Mouse (Mus musculus): ENCODE data around the gene Cpne1.
A peak's percentile ranks its signal among the peaks of the same experiment; 100 is the strongest.

The Cpne1 gene

DNA sequence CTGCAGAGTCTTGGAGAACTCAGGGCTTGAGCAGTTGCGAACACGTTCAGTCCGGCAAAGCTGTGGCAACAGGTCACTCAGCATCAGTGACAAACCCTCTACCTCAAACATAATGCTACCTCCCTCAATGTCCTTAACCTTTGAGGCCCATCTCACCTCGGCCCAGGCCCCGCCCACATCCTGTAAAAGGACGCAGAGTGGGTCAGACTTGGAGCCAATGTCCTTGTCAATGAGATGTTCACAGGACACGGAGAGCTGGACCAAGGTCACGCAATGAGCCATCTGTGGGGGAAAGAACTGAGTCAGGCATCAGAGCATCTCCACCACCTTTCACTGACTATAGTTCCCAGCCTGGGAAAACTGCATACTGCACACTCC is 32.6 kb downstream of the Cpne1 start:
- no peak for DNase-seq

DNA sequence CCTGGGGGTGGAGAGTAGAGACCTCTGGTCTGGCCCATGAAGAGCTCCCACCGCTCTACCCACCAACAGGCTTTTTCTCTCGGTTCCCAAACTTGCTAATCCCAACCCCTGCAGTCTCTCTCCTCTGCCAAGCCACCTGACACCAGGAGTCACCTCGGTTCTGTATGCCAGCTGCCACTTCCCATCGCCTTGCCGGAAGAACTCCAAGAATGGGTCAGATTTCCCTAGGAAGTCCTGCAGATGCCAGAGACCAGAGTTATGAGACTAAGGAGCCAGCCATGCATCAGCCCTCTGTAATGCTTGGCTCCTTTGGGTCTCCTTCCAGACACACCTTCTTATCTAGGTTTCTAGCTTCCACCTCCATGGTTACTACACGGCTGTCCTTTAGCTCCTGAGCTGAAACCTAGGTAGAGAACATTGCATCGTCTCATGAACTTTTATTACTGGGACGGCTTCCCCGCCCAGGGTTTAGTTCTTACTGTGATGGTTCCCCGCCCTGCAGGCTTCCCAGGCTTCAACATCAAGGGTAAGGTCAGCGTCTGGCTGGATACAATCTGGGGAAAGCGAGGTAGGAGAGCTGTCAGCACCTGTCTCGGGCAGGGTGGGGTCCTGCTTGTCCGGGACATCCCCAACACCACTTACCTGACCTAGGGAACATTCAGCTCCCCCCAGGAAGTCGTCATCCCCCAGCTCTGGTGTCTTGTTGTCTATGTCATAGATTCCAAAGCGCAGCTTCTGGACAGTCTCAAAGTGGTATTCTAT is 33.2 kb downstream of the Cpne1 start:
- no peak for DNase-seq

DNA sequence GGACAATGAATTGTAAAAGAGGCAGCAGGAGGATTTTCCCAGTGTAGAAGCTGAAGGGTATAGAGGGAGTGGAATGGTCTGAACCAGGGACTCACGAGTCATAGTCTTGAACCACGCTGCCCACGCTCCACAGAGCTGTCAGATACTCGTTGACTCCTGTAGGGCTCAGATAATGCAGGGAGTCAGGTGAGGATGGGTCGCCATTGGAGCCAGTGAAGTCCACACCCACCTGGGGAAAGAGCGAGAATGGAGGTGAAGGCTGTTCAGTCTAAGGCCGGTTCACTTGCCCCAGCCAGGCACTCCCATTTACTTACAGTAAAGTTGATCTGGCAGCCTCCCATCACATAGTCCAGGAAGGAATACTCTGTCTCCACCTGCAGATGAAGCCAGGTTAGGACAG is 34.3 kb downstream of the Cpne1 start:
- no peak for DNase-seq

DNA sequence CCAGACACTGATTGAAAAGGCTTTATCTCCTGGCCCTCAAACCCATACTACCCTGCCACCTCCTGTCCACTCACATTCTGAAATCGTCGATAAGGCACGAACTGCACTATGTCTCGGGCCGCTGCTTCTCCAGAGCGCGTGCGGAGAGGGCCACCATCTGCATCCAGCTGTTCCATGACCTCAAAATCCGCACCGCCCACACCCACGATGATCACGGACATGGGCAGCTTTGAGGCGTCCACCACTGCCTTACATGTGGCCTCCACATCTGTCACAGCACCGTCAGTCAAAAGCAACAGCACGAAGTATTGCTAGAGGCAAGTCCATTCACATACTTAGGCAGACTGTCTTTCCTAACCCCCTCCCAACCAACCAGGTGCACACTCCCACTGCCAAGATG is 38.0 kb downstream of the Cpne1 start:
- no peak for DNase-seq

DNA sequence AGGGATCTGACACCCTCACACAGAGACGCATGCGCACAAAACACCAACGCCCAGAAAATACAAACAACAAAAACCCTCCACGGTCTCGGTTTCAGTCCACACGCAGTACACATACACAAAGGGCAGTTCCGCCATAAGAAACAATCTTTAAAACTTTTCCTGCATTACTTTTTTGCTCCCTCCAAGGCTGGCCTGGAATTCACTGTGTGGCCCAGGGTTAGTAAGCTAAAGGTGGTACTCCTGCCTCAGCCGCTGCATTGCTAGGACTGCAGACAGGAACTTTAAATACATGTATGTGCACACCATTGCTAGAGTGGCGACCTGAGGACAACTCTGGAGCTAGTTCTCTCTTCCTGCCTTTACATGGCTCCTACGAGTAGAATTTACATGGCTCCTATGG is 40.5 kb downstream of the Cpne1 start:
- DNase-seq, result no peak

DNA sequence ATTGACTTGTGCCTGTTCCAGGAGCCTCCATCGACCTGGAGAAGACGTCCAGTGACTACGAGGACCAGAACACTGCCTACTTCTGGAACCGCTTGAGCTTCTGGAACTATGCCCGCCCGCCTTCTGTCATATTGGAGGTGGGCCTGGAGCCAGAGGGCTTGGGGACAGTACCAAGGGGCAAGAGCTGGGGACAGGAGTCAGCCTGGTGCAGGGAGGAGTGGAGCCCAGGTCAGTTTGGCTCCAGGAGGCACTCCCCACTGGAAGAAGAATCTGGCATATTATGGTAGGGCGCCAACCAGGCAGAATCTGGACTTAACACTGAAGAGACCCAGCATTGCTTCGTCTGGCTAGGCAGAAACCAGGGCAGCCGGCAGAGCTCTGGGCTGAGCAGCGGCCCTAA is 43.8 kb downstream of the Cpne1 start:
- DNase-seq, result peak; percentile 67

DNA sequence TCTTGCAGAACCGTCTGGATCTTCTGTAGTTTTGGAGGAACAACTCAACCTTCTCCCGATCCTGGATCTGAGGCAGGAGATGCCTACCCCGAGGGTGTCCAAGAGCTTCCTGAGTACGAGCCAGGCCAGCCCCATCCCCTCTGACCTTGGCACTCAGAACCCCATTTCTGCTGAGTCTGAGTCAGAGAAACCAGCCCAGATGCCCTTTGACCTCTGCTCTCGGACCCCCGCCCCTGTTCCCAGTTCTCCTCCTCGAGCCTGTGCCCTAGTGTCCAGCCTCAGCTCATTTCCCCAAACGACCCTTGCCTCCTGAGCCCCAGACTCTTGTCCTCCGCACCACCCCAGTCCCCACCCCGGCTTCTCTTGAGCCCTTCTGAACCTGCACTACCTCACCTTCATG is 45.6 kb downstream of the Cpne1 start:
- no peak for DNase-seq

DNA sequence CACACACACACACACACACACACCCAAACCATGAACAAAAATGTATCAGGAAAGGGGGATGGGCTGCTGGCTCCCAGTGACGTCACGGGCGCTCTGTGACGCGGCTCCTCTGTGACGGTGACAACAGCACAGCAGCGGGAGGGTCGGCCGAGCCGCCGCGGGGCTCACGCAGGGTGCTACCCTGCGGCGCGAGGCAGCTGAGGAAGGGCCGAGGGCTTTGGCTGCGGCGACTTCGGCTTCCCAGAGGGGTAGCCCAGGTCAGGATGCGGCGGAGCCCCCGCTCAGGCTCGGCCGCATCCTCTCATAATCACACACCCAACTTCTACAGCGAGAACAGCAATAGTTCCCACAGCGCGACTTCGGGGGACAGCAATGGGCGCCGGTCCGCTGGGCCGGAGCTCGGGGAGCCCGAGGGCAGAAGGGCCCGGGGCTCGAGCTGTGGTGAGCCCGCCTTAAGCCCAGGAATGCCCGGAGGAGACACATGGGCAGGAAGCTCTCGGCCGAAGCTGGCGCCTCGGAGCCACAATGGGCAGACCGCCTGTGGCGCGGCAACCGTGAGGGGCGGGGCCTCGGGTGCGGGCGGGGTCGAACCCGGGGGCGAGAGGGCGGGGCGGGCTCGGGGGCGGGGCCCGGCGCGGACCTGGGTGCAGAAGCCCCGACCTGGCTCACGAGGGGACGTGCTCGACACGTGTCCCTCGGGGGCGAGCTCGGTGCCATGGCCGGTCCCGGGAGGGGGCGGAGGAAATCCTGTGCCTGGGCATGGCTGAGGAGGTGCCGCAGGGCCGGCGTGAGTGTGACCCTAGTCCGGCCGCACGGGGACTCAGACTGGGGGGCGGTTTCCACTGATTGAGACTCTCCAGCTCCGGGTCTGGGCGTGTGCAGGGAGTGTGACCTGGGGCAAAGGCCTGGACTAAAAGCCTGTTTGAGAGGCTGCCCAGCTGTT is 46.4 kb downstream of the Cpne1 start, which contains the start of gene Spag4:
Gene Spag4 (plus strand): TSS at position 77 of the 943 bp plus-strand sequence.
- DNase-seq, result peak; percentile 58

DNA sequence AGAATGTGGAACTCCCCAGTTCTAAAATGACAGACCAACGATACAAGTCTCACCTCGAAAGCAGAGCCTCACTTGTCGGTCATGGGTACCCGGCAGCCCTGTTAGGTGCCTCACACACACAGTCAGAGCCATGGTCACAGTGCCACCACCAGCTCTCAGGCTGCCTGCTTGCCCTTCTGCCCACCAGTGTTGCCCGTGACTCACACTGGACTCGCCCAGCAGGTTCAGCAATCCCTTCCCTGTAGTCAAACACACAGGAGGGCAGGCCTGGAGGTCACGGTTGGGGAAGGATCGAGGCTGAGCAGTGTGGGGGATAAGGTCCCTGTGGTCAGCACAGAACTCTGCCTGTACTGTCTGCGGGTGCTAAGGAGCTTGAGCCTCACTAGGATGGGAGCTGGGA is 58.9 kb downstream of the Cpne1 start, which contains the start of gene Fer1l4:
Gene Fer1l4 (minus strand): TSS at position 132 of the 400 bp plus-strand sequence.
- DNase-seq, result no peak

DNA sequence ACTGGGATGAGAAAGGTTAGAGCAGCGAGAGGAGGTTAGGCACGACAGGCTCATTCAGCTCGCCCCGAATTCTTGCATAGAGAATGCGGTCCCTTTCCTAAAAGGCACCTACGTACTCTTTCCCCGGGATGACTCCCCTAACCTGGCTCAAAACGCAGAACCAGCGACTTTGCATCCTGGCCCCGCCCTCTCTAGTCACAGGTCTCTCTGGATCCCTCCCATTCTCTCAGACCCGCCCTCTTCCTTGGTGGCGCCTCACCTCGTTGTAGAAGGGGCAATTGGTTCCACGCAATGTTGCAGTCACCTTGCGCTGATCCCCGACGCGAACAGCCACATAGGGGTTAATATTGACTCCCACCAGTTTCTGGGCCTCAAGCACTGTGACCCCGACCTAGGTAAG is 63.8 kb downstream of the Cpne1 start:
- DNase-seq, result no peak

DNA sequence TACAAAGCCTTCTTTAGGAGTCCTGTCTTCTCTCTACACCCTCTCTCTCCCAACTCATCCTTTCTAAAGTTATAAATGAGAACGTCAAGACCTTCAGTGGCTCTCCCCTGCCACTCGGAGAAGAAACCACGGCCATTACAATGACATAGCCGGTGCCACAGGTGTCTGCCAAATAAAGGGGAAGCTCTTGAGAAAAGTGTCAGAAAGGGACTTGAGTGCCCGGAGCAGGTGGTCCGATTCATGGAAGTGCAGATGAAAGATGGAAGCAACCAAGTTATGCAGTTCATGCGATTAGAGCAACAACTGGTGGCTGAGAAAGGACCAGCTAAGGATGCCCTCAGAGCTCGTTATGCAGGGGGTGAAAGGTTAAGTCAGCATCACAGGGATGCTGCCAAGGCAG is 68.9 kb downstream of the Cpne1 start:
- DNase-seq, result no peak

DNA sequence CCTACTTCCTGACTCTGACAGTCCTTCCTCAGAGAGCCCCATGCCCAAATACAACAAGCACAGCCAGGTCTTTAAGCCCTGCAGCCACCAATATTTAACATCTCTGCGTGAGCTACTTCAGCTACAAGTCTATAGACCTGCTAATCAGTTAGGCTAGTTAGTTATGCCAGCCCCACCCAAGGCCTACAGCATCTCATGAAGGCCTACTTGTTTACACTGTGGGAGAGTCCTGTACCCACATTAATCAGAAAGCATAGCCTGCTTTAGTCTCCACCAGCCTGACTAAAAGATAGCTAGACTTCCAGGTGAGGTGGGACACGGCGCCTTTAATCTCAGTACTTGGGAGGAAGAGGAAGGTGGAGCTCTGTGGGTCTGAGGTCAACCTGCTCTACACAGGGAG is 72.4 kb downstream of the Cpne1 start:
- no peak for DNase-seq

DNA sequence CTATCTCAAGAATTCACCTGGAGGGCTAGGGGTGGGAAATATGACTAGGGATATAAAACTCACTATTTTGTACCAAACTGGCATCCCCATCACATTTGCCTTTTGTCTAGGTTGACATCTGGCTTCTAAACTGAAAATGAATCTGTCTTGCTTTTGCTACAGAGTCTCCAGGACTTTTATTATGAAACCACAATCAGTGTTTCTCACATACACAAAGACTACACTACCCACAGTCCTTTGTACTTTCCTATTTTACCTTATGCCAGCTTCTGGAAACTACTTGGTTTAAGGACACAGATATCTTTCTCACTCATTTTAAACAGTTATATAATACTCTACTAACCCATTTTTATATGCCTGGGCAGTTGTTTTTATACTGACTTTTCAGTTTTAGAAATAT is 86.3 kb downstream of the Cpne1 start:
- no peak for DNase-seq
